Mouse (Mus musculus) frontal cortex, adult 2 months (tissue): ENCODE results near the gene Jmjd8. TPM values are rescaled to one million over a fixed set of nuclear protein-coding genes. Genes with fewer than 3 reads are reported as not detected.

Experiments
- DNase-seq, 2 experiments: peaks; one replicate each; pipeline ENCODE4 v3.0.0; 2022; ENCODE audit warnings: low spot score in 1 of 2; ENCODE audit errors: extremely low spot score in 1 of 2
- polyA plus RNA-seq: library from polyadenylated mRNA; depleted of rRNA; stranded (reverse); fragments of >200 nt; gene quantifications from 2 replicates; pipeline ENCODE4 v1.2.3, GENCODE M21; 2012

Jmjd8 gene
- polyA plus RNA-seq, 1 experiment, result 65.6 TPM

GRCm38 (mm10) chr17:25831451-25832281, 3.0 kb downstream of the Jmjd8 start:
- no peak for DNase-seq

GRCm38 (mm10) chr17:25832436-25833290, 4.0 kb downstream of the Jmjd8 start:
- DNase-seq, result peak; percentile 98 to 99

GRCm38 (mm10) chr17:25833291-25833663, 4.6 kb downstream of the Jmjd8 start, which contains the start of gene Stub1:
Gene Stub1 (minus strand): TSS chr17:25833404.
- peak; percentile 83 to 84 for DNase-seq

- no peak for DNase-seq
These were observed 5.4 kb downstream of the Jmjd8 start for GRCm38 (mm10) chr17:25833961-25834594.

GRCm38 (mm10) chr17:25834595-25835222, 6.0 kb downstream of the Jmjd8 start:
- DNase-seq, result no peak

GRCm38 (mm10) chr17:25835301-25835700, 6.6 kb downstream of the Jmjd8 start:
- no peak for DNase-seq

- DNase-seq, result no peak
These were observed 7.1 kb downstream of the Jmjd8 start for GRCm38 (mm10) chr17:25835816-25836215.

- peak in 1 of 2 experiments; percentile 29 for DNase-seq
These were observed 7.9 kb downstream of the Jmjd8 start for GRCm38 (mm10) chr17:25836397-25837075.

- peak in 1 of 2 experiments; percentile 89 for DNase-seq
These were observed 8.4 kb downstream of the Jmjd8 start, which contains the start of gene Rhbdl1 for GRCm38 (mm10) chr17:25837076-25837410. Gene Rhbdl1 (minus strand): TSS chr17:25837295.

- peak in 1 of 2 experiments; percentile 36 for DNase-seq
These were observed 8.9 kb downstream of the Jmjd8 start for GRCm38 (mm10) chr17:25837533-25837932.

GRCm38 (mm10) chr17:25838904-25839303, 10.2 kb downstream of the Jmjd8 start:
- no peak for DNase-seq

GRCm38 (mm10) chr17:25839455-25840235, 11.0 kb downstream of the Jmjd8 start:
- no peak for DNase-seq

- no peak for DNase-seq
These were observed 11.9 kb downstream of the Jmjd8 start for GRCm38 (mm10) chr17:25840519-25840918.

GRCm38 (mm10) chr17:25841117-25841880, 12.6 kb downstream of the Jmjd8 start, which contains the start of gene Gm20683:
Gene Gm20683 (minus strand): TSS chr17:25841763.
- DNase-seq, result no peak

GRCm38 (mm10) chr17:25842509-25842908, 13.8 kb downstream of the Jmjd8 start:
- no peak for DNase-seq

- no peak for DNase-seq
These were observed 14.5 kb downstream of the Jmjd8 start for GRCm38 (mm10) chr17:25843122-25843521.

GRCm38 (mm10) chr17:25843636-25844395, 15.1 kb downstream of the Jmjd8 start:
- no peak for DNase-seq
